Mouse (Mus musculus) midbrain, embryonic 11.5 days (tissue): Measurements from ENCODE around the gene Trp53. TPM values are rescaled to one million over a fixed set of nuclear protein-coding genes. Genes with fewer than 3 reads are reported as not detected.

Source experiments
- ATAC-seq: fragments of 200-750 bp; cut with Nextera tagmentation; 2 replicates; pipeline ENCODE4 v1.8.0; 2017; ENCODE audit warnings: moderate TSS enrichment, moderate library complexity; ENCODE audit not compliant: low FRiP score
- DNase-seq: peaks from one replicate; pipeline ENCODE4 v3.0.0; 2015; ENCODE audit warnings: low spot score; ENCODE audit errors: missing footprints
- H3K27ac ChIP-seq: fragments of 300-500 bp; sonication (generic); 2 replicates; pipeline ENCODE4 v1.5.1; 2014; ENCODE audit warnings: low read depth, low read length
- H3K27me3 ChIP-seq: fragments of 300-500 bp; sonication (generic); 2 replicates; pipeline ENCODE4 v1.6.1; 2014; ENCODE audit warnings: mild to moderate bottlenecking, low read length, moderate library complexity, mixed read lengths; ENCODE audit not compliant: control insufficient read depth, insufficient read depth
- H3K36me3 ChIP-seq: fragments of 300-500 bp; sonication (generic); 2 replicates; pipeline ENCODE4 v1.6.1; 2014; ENCODE audit warnings: mild to moderate bottlenecking, low read length, moderate library complexity, mixed read lengths; ENCODE audit not compliant: control insufficient read depth, insufficient read depth
- H3K4me1 ChIP-seq: fragments of 300-500 bp; sonication (generic); 2 replicates; pipeline ENCODE4 v1.6.1; 2014; ENCODE audit warnings: low read length; ENCODE audit not compliant: control insufficient read depth, insufficient read depth
- H3K4me2 ChIP-seq: fragments of 300-500 bp; sonication (generic); 2 replicates; pipeline ENCODE4 v1.6.1; 2014; ENCODE audit warnings: mild to moderate bottlenecking, moderate library complexity
- H3K4me3 ChIP-seq: fragments of 300-500 bp; sonication (generic); 2 replicates; pipeline ENCODE4 v1.5.1; 2014; ENCODE audit warnings: low read depth, low read length
- H3K9ac ChIP-seq: fragments of 300-500 bp; sonication (generic); 2 replicates; pipeline ENCODE4 v1.6.1; 2014; ENCODE audit warnings: low read length
- H3K9me3 ChIP-seq: fragments of 300-500 bp; sonication (generic); 2 replicates; pipeline ENCODE4 v1.6.1; 2016; ENCODE audit warnings: low read length; ENCODE audit not compliant: control insufficient read depth
- WGBS: fragments of 180-500 bp; shearing (Covaris S2); extraction: QIAGEN DNeasy Blood & Tissue Kit; methylation state at CpG from one replicate; pipeline ENCODE4 v1.1.7; 2014; 5-methylcytosine and 5-hydroxymethylcytosine counted together
- polyA plus RNA-seq: library from polyadenylated mRNA; unstranded; fragments of >200 nt; fragmentation: Nextera tagmentation; extraction: Ambion mirVana; gene quantifications from 2 replicates; pipeline ENCODE4 v1.2.1, GENCODE M21; 2014

Gene Trp53
- polyA plus RNA-seq, 1 experiment from 2014 or later: 147 TPM

DNA sequence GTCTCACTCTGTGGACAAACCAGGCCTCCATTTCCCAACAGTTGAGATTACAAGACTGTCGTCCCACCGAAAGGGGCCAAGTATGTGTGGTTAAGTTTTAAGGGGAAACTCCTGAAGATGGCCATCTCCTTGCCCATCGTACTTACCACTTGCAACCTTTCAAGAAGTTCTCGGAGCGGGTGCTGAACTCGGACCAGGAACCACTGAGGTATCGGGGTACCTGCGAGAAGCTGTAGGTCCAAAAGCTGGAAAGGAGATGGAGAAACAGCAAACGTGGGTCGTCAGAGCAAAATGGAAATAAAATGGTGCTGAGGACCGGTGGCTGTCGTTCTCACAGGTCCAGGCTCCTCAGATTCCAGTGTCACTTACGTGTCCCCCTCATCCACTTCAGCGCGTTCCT is 1.9 kb upstream of the Trp53 start:
- Histone ChIP-seq H3K36me3 (no peaks in the 10 kb centered on the region), H3K4me2 (peak overlapping the region; percentile 76), H3K9me3 (no peaks in the 10 kb centered on the region), H3K9ac (peak overlapping the region; percentile 78), H3K4me1 (peaks cover 37% of the 10 kb centered on the region), H3K4me3 (peak overlapping the region; percentile 59), H3K27ac (no peak overlapping the region), H3K27me3 (no peaks in the 10 kb centered on the region)
- ATAC-seq: no peak
- 12% methylated on average over 15 of the region's 15 CpGs for WGBS
- no peak for DNase-seq

DNA sequence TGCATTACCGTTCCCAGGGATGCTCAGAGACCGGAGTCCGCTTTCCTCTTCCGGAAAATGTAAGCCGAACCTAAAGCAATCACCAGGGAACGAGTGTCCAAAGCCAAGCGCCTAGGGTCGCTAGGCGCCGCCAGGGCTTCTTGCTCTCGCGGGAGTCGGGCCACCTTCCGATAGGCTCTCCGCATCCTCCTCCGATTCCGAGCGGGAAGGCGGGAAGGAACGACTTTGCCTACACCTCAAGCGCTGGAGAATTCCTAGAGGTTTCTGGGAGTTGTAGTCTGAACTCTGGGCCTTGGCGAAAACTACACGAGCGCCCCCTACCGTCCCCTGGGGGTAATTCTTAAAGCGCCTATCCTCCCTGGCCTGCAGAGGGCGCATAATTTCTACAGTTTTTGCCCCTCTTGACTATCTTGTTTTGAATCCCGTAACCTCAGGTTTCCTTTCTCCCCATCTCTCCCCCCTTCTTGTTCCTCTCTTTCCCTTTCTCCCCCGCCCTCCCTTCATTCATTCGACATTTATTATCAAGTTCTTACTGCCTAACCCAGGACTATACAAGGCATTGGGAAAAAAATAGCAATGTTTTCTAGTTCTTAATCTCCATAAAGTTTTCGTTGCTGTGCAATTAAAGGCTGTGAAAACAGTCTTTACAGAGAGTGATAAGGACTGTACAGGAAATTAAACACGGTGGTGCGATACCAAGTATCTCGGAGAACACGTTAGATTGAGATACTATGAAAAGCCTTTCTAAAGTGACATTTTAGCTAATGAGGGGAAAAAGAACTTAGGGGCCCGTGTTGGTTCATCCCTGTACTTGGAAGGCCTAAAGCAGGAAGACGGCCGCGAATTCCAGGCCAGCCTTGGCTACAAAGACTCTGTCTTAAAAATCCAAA is 786 bp upstream of the Trp53 start:
- 3% methylated on average over 39 of the region's 39 CpGs for WGBS
- peak overlapping the region; percentile 64 for H3K4me3 ChIP-seq
- DNase-seq (peak; percentile 100), ATAC-seq (peak; percentile 81)
- H3K27me3 ChIP-seq: no peaks in the 10 kb centered on the region
- H3K36me3 ChIP-seq: no peaks in the 10 kb centered on the region
- H3K4me2 ChIP-seq: peak overlapping the region; percentile 76
- no peaks in the 10 kb centered on the region for H3K9me3 ChIP-seq
- H3K9ac ChIP-seq: peak overlapping the region; percentile 78
- peaks cover 37% of the 10 kb centered on the region for H3K4me1 ChIP-seq
- peak overlapping the region; percentile 64 for H3K27ac ChIP-seq

DNA sequence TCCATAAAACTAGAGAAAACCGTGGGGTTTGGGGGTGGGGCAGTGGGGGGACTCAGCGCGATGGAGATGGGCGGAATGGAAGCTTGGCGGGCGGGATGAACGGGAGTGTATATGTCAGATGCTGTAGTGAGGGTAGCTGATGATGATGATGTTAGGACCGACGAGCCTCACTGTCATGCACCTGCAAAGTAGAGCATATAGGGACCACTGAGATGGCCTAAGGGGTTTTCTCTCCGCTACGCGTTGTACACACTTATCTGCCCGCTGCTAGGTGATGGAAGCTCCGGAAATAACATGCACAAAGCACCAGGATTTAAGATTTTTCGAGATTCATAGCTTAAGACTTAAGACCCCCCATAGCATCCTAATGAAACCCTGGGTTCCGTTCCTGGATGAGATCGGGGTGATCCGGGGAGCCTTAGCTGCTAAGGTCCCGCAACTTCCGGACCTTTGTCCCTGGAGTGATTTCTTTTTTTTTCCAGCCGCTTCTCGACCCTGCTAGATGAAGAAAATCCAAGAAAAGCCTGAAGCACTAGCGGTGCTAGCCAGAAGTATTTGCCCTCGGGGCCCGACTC is 500 bp downstream of the Trp53 start:
- Histone ChIP-seq H3K4me3 (peak overlapping the region; percentile 64), H3K27me3 (no peaks in the 10 kb centered on the region), H3K9me3 (no peaks in the 10 kb centered on the region), H3K27ac (peak overlapping the region; percentile 83), H3K9ac (peak overlapping the region; percentile 75), H3K4me2 (peak overlapping the region; percentile 57), H3K4me1 (peaks cover 35% of the 10 kb centered on the region), H3K36me3 (no peaks in the 10 kb centered on the region)
- no peak for DNase-seq
- WGBS: 0% methylated on average over 25 of the region's 25 CpGs
- peak; percentile 23 for ATAC-seq

GRCm38 (mm10) chr11:69581147-69581688 is 1.1 kb downstream of the Trp53 start:
- under 1% methylated on average over 36 of the region's 36 CpGs for WGBS
- Histone ChIP-seq H3K36me3 (no peaks in the 10 kb centered on the region), H3K4me1 (peaks cover 33% of the 10 kb centered on the region), H3K9ac (peak overlapping the region; percentile 75), H3K9me3 (no peaks in the 10 kb centered on the region), H3K27ac (peak overlapping the region; percentile 83), H3K27me3 (no peaks in the 10 kb centered on the region), H3K4me2 (peak overlapping the region; percentile 57), H3K4me3 (peak overlapping the region; percentile 64)
- DNase-seq (peak; percentile 99), ATAC-seq (peak; percentile 82)

DNA sequence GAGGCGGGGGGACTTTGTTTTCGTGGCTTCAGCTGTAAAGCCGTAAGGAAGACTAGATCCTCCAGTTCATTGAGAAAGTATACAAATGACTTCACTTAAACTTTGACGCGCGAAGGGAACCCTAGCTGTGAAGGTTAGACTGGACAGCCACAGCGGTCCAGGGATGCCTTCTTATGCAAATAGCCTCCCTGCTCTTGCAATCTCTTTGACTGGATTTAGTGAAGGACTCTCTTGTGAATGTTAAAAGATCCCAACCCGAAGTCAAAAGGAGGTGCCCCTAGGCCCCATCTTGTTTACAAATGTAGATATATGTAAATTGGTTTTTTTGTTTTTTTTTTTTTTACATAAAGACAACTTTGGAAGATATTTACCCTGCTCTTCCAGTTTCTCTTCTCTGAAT is 1.7 kb downstream of the Trp53 start:
- no peak for ATAC-seq
- peaks cover 27% of the 10 kb centered on the region for H3K4me1 ChIP-seq
- H3K4me3 ChIP-seq: peak overlapping the region; percentile 64
- no peaks in the 10 kb centered on the region for H3K36me3 ChIP-seq
- no peaks in the 10 kb centered on the region for H3K27me3 ChIP-seq
- peak overlapping the region; percentile 75 for H3K9ac ChIP-seq
- H3K4me2 ChIP-seq: peak overlapping the region; percentile 57
- under 1% methylated on average over 8 of the region's 8 CpGs for WGBS
- peak overlapping the region; percentile 83 for H3K27ac ChIP-seq
- H3K9me3 ChIP-seq: no peaks in the 10 kb centered on the region
- no peak for DNase-seq

- ATAC-seq: no peak
These were observed 2.2 kb downstream of the Trp53 start for GRCm38 (mm10) chr11:69582230-69582805.

DNA sequence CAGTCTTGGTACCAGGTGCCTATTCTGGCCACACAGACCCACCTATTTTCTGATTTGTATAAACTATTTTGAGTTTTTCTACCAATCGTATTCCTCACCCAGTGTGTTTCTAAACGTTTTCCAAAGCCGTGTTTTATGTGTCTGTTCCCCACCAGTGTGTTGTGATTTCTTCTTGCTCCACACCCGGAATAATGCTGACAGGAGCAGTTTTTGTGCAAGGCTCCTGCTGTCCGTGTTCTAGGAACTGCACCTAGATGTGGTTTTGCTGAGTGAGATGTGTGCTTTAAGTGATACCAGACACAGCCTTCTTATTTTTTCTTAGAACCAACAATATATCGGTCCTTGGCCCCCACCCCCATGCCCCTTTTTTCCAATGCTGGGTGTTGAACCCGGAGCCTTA is 3.8 kb downstream of the Trp53 start:
- H3K4me1 ChIP-seq: peaks cover 11% of the 10 kb centered on the region; the same call in 1 of the 2 replicates
- H3K9me3 ChIP-seq: no peaks in the 10 kb centered on the region
- H3K27me3 ChIP-seq: no peaks in the 10 kb centered on the region
- WGBS: 86% methylated on average over 7 of the region's 7 CpGs
- H3K4me3 ChIP-seq: no peak overlapping the region
- H3K4me2 ChIP-seq: no peak overlapping the region
- peaks cover 4% of the 10 kb centered on the region for H3K36me3 ChIP-seq
- DNase-seq (no peak), ATAC-seq (no peak)
- H3K27ac ChIP-seq: no peak overlapping the region
- no peak overlapping the region for H3K9ac ChIP-seq

More at GRCm38 (mm10) chr11:69582230-69582805, 2.2 kb downstream of the Trp53 start:
- no peak for DNase-seq
- Histone ChIP-seq H3K4me2 (peak overlapping the region; percentile 57), H3K27me3 (no peaks in the 10 kb centered on the region), H3K4me3 (peak overlapping the region; percentile 64), H3K9ac (no peak overlapping the region), H3K4me1 (peaks cover 22% of the 10 kb centered on the region), H3K36me3 (no peaks in the 10 kb centered on the region), H3K27ac (no peak overlapping the region), H3K9me3 (no peaks in the 10 kb centered on the region)
- 64% methylated on average over 9 of the region's 9 CpGs for WGBS

DNA sequence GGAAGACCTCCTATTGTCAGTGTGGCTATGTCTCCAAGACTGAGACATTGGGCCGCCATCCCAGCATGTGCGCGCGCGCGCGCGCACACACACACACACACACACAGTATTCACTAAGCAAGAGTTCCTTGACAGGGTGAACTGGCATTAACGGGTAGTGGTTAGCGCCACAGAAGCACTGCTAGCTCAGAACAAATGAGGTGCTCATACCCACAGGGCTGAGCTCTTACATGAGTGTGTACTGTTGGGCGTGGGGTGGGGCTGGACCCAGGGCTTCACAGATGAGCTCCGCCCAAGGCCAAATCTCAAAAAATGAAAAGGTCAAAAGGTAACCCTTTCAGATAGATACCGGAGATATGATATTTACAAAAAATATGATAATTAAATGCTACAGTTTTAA is 4.8 kb downstream of the Trp53 start:
- no peak for ATAC-seq
- Histone ChIP-seq H3K9ac (no peak overlapping the region), H3K36me3 (peaks cover 10% of the 10 kb centered on the region), H3K9me3 (no peaks in the 10 kb centered on the region), H3K27ac (no peak overlapping the region), H3K4me3 (no peak overlapping the region), H3K27me3 (no peaks in the 10 kb centered on the region), H3K4me2 (no peak overlapping the region), H3K4me1 (peaks cover 11% of the 10 kb centered on the region; the same call in 1 of the 2 replicates)
- no peak for DNase-seq
- WGBS: 96% methylated on average over 13 of the region's 13 CpGs
